Mouse (Mus musculus) midbrain, embryonic 15.5 days (tissue): ENCODE results near the gene Ltbr. TPM values are rescaled to one million over a fixed set of nuclear protein-coding genes. Genes with fewer than 3 reads are reported as not detected.

Source experiments
- ATAC-seq: fragments of 200-750 bp; cut with Nextera tagmentation; replicated peaks from 2 replicates; pipeline ENCODE4 v1.8.0; 2017; ENCODE audit warnings: moderate TSS enrichment
- H3K27ac ChIP-seq: fragments of 300-500 bp; sonication (generic); 2 replicates; pipeline ENCODE4 v1.5.1; 2015; ENCODE audit warnings: mild to moderate bottlenecking, inconsistent platforms
- H3K27me3 ChIP-seq: fragments of 300-500 bp; sonication (generic); replicated peaks from 2 replicates; pipeline ENCODE4 v1.6.1; 2015; ENCODE audit warnings: inconsistent platforms
- H3K36me3 ChIP-seq: fragments of 300-500 bp; sonication (generic); replicated peaks from 2 replicates; pipeline ENCODE4 v1.6.1; 2015; ENCODE audit warnings: inconsistent platforms
- H3K4me1 ChIP-seq: fragments of 300-500 bp; sonication (generic); 2 replicates; pipeline ENCODE4 v1.6.1; 2015; ENCODE audit warnings: inconsistent platforms
- H3K4me2 ChIP-seq: fragments of 300-500 bp; sonication (generic); 2 replicates; pipeline ENCODE4 v1.6.1; 2015; ENCODE audit warnings: inconsistent platforms, mild to moderate bottlenecking, moderate library complexity
- H3K4me3 ChIP-seq: fragments of 300-500 bp; sonication (generic); 2 replicates; pipeline ENCODE4 v1.5.1; 2015; ENCODE audit warnings: mild to moderate bottlenecking, inconsistent platforms
- H3K9ac ChIP-seq: fragments of 300-500 bp; sonication (generic); 2 replicates; pipeline ENCODE4 v1.6.1; 2015; ENCODE audit warnings: mild to moderate bottlenecking, inconsistent platforms
- H3K9me3 ChIP-seq: fragments of 300-500 bp; sonication (generic); 2 replicates; pipeline ENCODE4 v1.6.1; 2016; ENCODE audit warnings: inconsistent platforms
- WGBS: fragments of 180-500 bp; shearing (Covaris S2); methylation state at CpG from one replicate; pipeline ENCODE4 v1.1.7; 2015; ENCODE audit warnings: mixed read lengths; 5-methylcytosine and 5-hydroxymethylcytosine counted together
- polyA plus RNA-seq: library from polyadenylated mRNA; unstranded; fragments of >200 nt; fragmentation: Nextera tagmentation; extraction: Ambion mirVana; gene quantifications from 2 replicates; pipeline ENCODE4 v1.2.1, GENCODE M21; 2015

Ltbr gene
- polyA plus RNA-seq, 1 experiment from 2014 or later = 14.2 TPM

DNA sequence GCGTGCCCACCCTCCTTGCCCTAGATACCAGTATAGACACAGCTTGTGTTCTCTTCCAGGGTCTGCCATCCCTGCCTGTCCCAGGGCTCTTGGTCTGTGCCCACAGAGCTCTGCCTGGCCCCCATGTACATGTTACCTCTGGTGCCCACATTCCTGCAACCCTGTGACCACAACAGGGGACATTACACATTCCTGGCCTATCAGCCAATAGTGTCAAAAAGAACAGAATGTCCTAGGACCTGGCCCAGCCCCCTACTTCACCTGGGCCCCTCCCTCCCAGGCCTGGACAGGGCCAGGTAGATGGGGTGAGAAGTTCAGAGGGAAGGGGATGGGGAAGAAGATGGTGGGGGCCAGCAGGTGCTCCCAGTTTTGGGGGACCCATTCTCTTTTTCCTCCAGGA, 6.6 kb upstream of the Ltbr start, which contains the start of gene Scnn1a:
Gene Scnn1a (plus strand): TSS at position 337 of the 400 bp plus-strand sequence.
- no peak for ATAC-seq
- H3K4me3 ChIP-seq = no peak within 1 kb of the TSS
- no peak within 1 kb of the TSS for H3K9ac ChIP-seq
- WGBS = 81% methylated on average over 1 of the region's 1 CpGs
- H3K27me3 ChIP-seq = peaks cover 35% of the 10 kb centered on the region
- H3K27ac ChIP-seq = no peak within 1 kb of the TSS
- H3K36me3 ChIP-seq = no peaks in the 10 kb centered on the region
- peaks cover 5% of the 10 kb centered on the region; the same call in 1 of the 2 replicates for H3K4me1 ChIP-seq
- H3K9me3 ChIP-seq = no peaks in the 10 kb centered on the region
- no peak within 1 kb of the TSS for H3K4me2 ChIP-seq

DNA sequence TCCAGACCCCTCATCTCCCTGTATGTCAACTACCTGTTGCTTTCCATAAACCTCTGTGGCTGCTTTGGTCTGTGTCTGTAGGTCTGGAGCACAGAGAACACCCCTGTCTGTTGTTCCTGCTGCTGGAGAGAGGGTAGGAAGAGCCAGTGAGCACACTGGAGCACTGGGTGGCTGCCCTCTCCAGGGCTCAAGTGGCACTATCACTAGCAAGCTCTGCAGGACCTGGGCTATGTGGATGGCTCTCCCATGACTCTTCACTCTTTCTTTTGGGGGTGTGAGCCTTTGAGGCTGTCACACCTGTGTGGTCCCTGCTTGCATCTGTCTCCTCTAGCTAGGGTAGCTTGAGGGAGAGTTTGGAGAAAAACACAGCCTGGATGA, 6.2 kb upstream of the Ltbr start:
- ATAC-seq = no peak
- Histone ChIP-seq H3K4me3 (no peak overlapping the region), H3K27me3 (peaks cover 35% of the 10 kb centered on the region), H3K9ac (no peak overlapping the region), H3K27ac (no peak overlapping the region), H3K36me3 (no peaks in the 10 kb centered on the region), H3K9me3 (no peaks in the 10 kb centered on the region), H3K4me1 (peaks cover 5% of the 10 kb centered on the region; the same call in 1 of the 2 replicates), H3K4me2 (no peak overlapping the region)

DNA sequence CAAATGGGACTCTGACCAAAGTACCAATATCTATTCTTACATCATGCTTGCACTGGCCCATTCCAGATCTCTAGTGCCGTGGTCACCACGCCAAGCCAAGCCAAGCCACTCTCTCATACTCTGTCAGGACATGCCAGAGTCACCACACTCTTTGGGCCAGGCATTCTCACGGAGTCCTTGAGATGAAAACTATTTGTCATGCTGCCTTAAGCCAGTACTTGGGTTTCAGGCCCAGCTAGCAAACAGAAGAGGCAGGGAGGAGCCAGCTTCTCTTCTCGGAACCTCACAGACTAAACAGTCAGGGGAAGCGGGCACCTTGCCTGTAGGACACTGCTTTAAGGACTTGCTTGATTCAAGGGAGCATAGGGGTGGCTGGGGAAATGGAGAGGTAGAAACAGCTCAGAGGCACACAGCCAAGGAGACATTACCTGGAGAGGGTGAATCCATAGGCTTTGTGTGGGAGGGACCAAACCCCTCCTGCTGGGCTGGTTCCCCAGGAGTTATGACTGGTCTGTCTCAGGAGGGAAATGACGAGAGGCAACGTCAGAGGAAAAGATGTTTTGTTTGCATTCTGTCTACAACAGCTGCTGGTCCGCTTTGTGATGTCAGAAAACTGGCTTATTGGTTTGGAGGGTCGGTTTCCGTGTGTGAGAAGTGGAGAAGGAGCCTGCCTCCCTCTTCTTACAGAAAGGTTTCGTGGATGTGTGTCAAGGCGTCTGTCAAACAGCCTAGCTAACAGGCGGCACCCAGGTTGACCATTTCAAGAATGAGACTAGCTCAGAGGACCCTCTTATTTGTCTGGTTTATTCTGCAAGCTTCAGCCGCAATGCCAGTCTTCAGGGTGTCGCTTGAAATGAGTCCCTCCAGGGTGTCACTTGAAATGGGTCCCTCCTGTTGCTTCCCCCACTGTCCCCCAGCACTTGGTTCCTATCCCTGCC, 5.6 kb upstream of the Ltbr start:
- no peaks in the 10 kb centered on the region for H3K36me3 ChIP-seq
- no peak overlapping the region for H3K9ac ChIP-seq
- 70% methylated on average over 15 of the region's 15 CpGs for WGBS
- H3K4me3 ChIP-seq = no peak overlapping the region
- no peaks in the 10 kb centered on the region for H3K9me3 ChIP-seq
- peaks cover 7% of the 10 kb centered on the region for H3K4me1 ChIP-seq
- peaks cover 35% of the 10 kb centered on the region for H3K27me3 ChIP-seq
- H3K4me2 ChIP-seq = no peak overlapping the region
- ATAC-seq = no peak
- no peak overlapping the region for H3K27ac ChIP-seq

DNA sequence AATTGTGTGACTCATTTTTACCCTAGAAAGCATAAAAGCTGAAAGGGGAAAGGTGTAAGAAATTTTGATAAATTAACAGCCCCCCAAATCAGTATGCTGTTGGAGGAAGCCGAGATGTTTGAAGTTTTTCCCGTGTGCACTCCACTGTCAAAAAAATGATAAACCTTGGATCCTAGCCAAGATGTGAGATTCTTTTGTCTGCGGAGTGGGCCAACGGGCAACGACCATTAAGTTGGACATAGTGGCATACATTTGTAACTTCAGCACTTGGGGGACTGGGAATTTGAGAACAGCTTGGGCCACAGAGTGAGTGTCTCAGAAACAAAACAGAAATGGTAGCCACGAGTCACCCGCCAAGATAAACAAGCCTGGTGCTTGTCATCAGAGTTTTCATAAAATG, 3.4 kb upstream of the Ltbr start:
- no peak for ATAC-seq
- Histone ChIP-seq H3K4me2 (no peak overlapping the region), H3K27ac (no peak overlapping the region), H3K9me3 (no peaks in the 10 kb centered on the region), H3K4me1 (peaks cover 20% of the 10 kb centered on the region), H3K27me3 (peaks cover 25% of the 10 kb centered on the region), H3K36me3 (no peaks in the 10 kb centered on the region), H3K4me3 (no peak overlapping the region), H3K9ac (no peak overlapping the region)
- WGBS = 70% methylated on average over 7 of the region's 7 CpGs

DNA sequence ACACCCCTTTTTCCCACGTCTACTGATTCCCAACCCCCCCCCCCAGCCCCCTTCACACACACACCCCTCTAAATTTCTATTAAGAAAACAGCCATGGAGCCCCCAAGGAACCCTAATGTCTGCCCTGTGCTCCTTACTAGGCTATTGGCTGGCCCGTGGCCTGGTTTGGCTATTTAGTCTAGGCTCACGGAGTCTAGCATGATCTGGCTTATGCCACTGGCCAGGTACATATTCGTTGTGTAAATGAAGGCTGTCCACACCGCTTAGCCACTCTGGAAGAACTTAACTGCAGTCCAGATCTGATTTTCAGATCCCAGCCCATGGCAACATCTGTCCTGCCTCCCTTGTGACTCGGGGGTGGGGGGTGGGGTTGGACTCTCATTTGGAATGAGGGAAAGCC, 1.1 kb upstream of the Ltbr start:
- no peak overlapping the region for H3K27ac ChIP-seq
- no peak for ATAC-seq
- peaks cover 2% of the 10 kb centered on the region for H3K27me3 ChIP-seq
- no peak overlapping the region for H3K4me3 ChIP-seq
- H3K9ac ChIP-seq = no peak overlapping the region
- no peak overlapping the region for H3K4me2 ChIP-seq
- 84% methylated on average over 5 of the region's 6 CpGs for WGBS
- no peaks in the 10 kb centered on the region for H3K36me3 ChIP-seq
- peaks cover 15% of the 10 kb centered on the region for H3K4me1 ChIP-seq
- no peaks in the 10 kb centered on the region for H3K9me3 ChIP-seq

DNA sequence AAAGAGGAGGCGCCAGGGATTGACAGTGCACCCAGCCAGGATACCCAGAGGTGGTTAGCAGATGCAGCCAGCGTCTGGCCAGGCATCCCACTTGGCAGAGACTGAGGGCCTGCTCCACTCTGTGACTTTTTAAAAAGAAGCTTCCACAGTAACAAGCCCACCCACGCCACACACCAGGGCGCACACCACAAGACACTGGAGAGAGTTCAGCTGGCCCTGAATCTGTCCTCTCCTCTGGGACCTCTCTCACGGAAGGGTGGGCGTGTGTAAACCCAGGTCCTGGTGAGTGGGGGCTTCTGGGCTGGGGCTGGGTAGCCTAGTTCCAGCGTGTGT, 512 bp upstream of the Ltbr start:
- Histone ChIP-seq H3K4me1 (peaks cover 15% of the 10 kb centered on the region), H3K4me2 (peak overlapping the region; percentile 55), H3K9me3 (no peaks in the 10 kb centered on the region), H3K9ac (peak overlapping the region; percentile 34; the same call in 1 of the 2 replicates), H3K36me3 (no peaks in the 10 kb centered on the region), H3K27ac (no peak overlapping the region), H3K4me3 (peak overlapping the region; percentile 36), H3K27me3 (no peaks in the 10 kb centered on the region)
- WGBS = 53% methylated on average over 7 of the region's 7 CpGs
- ATAC-seq = peak; percentile 41; the same call in 1 of the 2 replicates

DNA sequence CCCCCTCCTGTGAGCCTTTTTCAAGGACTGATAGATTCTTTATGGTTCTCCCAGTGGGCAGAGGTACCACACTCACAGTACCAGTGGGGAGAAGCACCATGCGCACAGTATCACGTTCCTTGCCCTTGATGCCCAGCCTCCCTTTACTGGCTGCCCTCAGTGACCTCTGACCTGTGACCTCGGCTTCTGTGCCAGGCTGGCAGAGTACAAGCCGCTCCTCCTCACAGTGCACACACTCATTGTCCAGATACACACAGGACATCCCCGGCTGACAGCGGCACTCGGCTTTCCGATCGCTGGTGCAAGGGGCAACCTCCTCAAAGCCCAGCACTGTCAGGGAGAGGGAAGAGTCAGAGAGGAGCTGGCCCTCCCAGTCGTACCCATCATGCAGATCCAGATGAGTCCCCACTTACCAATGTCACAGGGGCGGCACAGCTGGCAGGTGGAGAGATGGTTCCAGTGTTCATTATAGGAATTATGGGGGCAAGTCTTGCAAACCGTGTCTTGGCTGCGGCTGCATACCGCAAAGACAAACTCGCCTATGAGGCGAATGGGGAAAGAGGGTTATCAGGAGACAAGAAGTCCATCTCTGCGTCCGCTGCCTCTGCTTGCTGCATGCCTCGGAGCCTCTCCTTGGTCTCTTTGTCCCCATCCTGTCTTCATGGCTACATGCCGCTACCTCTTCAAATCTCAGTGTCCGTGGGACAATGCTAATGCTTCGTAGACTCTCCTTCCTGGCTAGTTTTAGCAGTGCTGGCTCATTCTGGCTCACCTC, 917 bp downstream of the Ltbr start:
- H3K9ac ChIP-seq = 0 out of 2 replicates have a peak overlapping the region, but pooled peaks have one; percentile 25

DNA sequence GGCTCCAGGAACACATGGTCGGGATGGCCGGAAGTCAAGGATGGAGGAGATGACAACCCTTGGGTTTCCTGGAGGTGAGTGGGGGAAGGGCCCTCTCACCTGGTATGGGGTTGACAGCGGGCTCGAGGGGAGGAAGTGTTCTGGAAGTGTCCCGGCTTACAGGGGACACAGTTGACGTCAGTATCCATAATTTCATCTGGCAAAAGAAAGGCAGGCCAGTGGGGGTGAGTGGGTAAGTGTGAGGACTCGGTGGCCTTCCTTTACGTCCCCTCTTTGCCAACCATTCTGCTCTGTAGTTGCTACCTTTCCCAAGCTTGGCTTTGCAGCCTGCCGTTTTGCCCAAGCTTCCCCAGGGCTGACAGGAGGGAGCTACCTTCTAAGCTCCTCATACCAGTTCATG, 1.5 kb downstream of the Ltbr start:
- H3K4me2 ChIP-seq = no peak overlapping the region

More for the DNA sequence above, 917 bp downstream of the Ltbr start:
- Histone ChIP-seq H3K4me3 (peak overlapping the region; percentile 36), H3K4me2 (peak overlapping the region; percentile 55), H3K27me3 (no peaks in the 10 kb centered on the region), H3K4me1 (peaks cover 15% of the 10 kb centered on the region), H3K9me3 (no peaks in the 10 kb centered on the region), H3K36me3 (no peaks in the 10 kb centered on the region), H3K27ac (no peak overlapping the region)
- ATAC-seq = peak; percentile 28
- WGBS = 71% methylated on average over 22 of the region's 22 CpGs

DNA sequence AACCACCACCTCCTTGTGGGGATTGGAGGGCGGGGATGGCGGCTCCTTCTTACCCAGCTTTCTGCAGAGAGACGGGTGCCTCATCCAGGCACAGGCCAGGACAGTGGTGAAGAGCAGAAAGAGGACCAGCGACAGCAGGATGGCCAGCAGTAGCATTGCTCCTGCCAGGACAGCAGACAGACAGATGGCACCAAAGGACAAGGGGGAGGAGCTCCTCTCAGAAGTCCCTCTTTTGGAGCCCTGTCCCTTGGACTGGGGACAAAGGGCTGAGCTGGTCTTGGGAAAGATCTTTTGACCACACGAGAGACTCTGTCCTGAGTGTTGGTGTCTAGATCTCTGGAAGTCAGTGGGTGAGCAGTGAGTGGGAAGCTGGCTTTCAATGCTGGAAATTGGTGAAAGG, 4.3 kb downstream of the Ltbr start:
- no peak overlapping the region for H3K4me2 ChIP-seq
- H3K36me3 ChIP-seq = no peaks in the 10 kb centered on the region
- no peaks in the 10 kb centered on the region for H3K27me3 ChIP-seq
- no peak overlapping the region for H3K27ac ChIP-seq
- no peak overlapping the region for H3K9ac ChIP-seq
- H3K4me1 ChIP-seq = peaks cover 15% of the 10 kb centered on the region
- H3K4me3 ChIP-seq = no peak overlapping the region
- ATAC-seq = no peak
- WGBS = 39% methylated on average over 5 of the region's 5 CpGs
- no peaks in the 10 kb centered on the region for H3K9me3 ChIP-seq

More for the DNA sequence above, 1.5 kb downstream of the Ltbr start:
- no peaks in the 10 kb centered on the region for H3K36me3 ChIP-seq
- no peak for ATAC-seq
- no peak overlapping the region for H3K4me3 ChIP-seq
- no peaks in the 10 kb centered on the region for H3K27me3 ChIP-seq
- no peak overlapping the region for H3K27ac ChIP-seq
- H3K9me3 ChIP-seq = no peaks in the 10 kb centered on the region
- H3K4me1 ChIP-seq = peaks cover 15% of the 10 kb centered on the region
- no peak overlapping the region for H3K9ac ChIP-seq
- 89% methylated on average over 9 of the region's 9 CpGs for WGBS

DNA sequence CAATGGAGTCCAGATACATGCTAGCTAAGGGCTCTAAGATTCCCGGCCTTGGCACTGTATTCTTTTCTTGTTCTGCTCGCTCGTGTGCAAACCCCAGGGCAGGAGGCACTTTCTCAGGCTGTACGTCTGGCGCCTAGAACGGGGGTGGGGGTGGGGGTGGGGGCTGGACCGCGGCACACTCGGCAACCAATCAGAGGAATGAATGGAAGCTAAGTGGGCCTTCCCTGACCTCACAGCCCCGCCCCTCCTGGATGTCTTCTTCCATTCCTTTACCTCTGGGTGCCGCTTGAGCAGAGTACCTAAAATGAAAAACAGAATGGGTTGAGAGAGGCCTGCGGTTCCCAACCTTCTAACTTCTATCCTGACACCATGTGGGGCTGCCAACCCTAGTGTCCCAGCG, 4.8 kb downstream of the Ltbr start:
- H3K9ac ChIP-seq = no peak overlapping the region
- no peak overlapping the region for H3K4me3 ChIP-seq
- H3K4me2 ChIP-seq = no peak overlapping the region
- ATAC-seq = no peak
- H3K27me3 ChIP-seq = no peaks in the 10 kb centered on the region
- WGBS = 15% methylated on average over 13 of the region's 13 CpGs
- H3K9me3 ChIP-seq = no peaks in the 10 kb centered on the region
- peaks cover 10% of the 10 kb centered on the region for H3K4me1 ChIP-seq
- H3K36me3 ChIP-seq = no peaks in the 10 kb centered on the region
- H3K27ac ChIP-seq = no peak overlapping the region

DNA sequence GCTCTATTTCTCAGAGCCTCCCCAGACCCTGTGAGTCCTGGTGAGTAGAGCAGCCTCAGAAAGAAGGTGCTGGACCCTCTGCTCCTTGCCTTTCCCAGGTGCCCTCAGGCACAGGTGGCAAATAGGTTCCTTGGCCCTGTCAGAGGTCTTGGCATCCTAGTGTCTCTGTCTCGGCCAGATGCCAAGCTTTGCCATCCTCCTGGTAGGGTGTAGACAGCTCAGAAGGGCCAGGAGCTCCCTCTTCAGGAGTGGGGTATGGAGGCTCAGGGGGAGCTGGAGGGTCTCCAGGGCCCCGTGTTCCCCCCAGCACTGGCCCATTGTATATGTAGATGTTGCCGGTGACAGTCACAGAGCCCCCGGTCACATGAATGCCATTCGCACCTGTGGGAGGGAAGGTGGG, 6.6 kb downstream of the Ltbr start:
- H3K4me1 ChIP-seq = no peaks in the 10 kb centered on the region

DNA sequence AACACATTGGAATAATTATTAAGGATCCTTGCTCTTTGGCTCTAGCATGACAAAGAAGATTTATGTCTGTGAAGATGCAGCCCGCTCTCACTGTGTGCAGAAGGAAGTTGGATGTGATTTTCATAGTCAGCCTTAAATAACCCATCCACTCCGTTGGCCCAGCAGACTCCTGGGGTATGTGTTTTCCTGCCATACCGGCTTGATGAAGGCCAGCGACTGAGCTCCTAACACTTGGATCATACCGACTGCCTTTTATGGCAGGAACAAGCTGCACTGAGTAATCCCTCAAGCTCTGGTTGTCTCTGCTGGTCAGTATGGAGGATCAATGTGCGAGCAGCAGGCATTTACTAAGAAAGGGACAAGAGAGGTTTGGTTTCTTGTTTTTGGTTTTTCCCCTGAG, 8.2 kb downstream of the Ltbr start:
- Histone ChIP-seq H3K27me3 (no peaks in the 10 kb centered on the region), H3K4me3 (no peak overlapping the region), H3K9ac (no peak overlapping the region), H3K4me1 (no peaks in the 10 kb centered on the region), H3K4me2 (no peak overlapping the region), H3K27ac (no peak overlapping the region), H3K36me3 (no peaks in the 10 kb centered on the region), H3K9me3 (no peaks in the 10 kb centered on the region)
- 91% methylated on average over 6 of the region's 6 CpGs for WGBS
- no peak for ATAC-seq

More for the DNA sequence above, 6.6 kb downstream of the Ltbr start:
- Histone ChIP-seq H3K9me3 (no peaks in the 10 kb centered on the region), H3K36me3 (no peaks in the 10 kb centered on the region), H3K4me3 (no peak overlapping the region), H3K27me3 (no peaks in the 10 kb centered on the region), H3K27ac (no peak overlapping the region), H3K4me2 (no peak overlapping the region), H3K9ac (no peak overlapping the region)
- 92% methylated on average over 5 of the region's 5 CpGs for WGBS
- ATAC-seq = no peak
